8 mouse cellular contexts compared by ENCODE assay signal in the genomic region with DNA sequence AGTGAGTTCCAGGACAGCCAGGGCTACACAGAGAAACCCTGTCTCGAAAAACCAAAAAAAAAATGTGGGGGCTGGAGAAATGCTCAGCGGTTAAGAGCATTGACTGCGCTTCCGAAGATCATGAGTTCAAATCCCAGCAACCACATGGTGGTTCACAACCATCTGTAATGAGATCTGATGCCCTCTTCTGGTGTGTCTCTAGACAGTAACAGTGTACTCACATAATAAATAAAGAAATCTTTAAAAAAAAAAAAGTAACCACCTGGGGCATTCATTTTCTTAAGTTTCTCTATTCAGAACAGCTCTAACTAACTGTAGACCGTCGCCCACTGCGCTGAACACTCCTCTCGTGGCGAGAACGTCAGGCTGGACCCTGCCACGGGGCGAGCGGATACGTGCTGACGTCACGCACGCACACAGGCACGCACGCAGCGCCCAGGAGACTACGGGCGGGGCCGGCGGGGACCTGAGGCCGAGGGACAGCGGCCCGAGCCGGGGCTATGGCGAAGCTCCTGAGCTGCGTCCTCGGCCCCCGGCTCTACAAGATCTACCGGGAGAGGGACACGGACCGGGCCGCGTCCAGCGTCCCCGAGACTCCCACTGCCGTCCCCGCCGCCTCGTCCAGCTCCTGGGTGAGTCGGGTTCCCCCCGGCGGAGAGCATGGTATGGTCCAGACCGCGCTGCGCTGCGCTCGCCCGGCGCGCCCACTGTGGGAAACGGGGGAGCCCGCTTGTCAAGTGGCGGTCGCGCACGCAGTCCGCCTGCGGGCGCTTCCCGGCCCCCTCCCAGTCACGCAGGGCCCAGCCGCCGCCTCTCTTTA. TPM values are rescaled to one million over a fixed set of nuclear protein-coding genes. Genes with fewer than 3 reads are reported as not detected.
DNase-seq lines count a peak whose midpoint lies in the region; ATAC-seq and TF ChIP-seq lines count a peak whose summit lies in the region.

Gene Abhd16a (plus strand): TSS at position 439 of the 820 bp plus-strand sequence.

- peaks cover 13 to 34% of the 10 kb centered on the region in 2 experiments for H3K36me3 ChIP-seq in CH12.LX (replicated peaks in 1 of 2; ENCODE audit: control insufficient read depth in 1 of 2, insufficient read depth in 1 of 2, low read length in 1 of 2)
- H3K36me3 ChIP-seq in forebrain, embryonic 12.5 days (replicated peaks): peaks cover 22% of the 10 kb centered on the region
- peaks cover 17% of the 10 kb centered on the region for H3K36me3 ChIP-seq in heart, postnatal 0 days (replicated peaks; ENCODE audit: control insufficient read depth, insufficient read depth, low read length)
- peaks cover 14% of the 10 kb centered on the region for H3K36me3 ChIP-seq in liver, embryonic 16.5 days (ENCODE audit: control insufficient read depth, insufficient read depth)
- H3K36me3 ChIP-seq in neural tube, embryonic 13.5 days: peaks cover 26% of the 10 kb centered on the region
- H3K36me3 ChIP-seq in testis, adult 2 months (ENCODE audit: control insufficient read depth, insufficient read depth, low read length): no peaks in the 10 kb centered on the region; the same call in 1 of the 2 replicates

- in situ Hi-C loops in CH12.LX (cut with MboI; ENCODE audit: low pct_ligation_motif_present, low pct_unique_long_range_greater_than_20kb, low sequenced_read_pairs): no loop called here

- no peak for TF ChIP-seq RAD21 in CH12.LX (IDR thresholded peaks at IDR 0.05; ENCODE audit: low read depth, low read length)

- peak; percentile 91 for DNase-seq in CH12.LX (ENCODE audit: extremely low read depth)
- peak; percentile 84 for DNase-seq in c-Kit-positive CD71-positive TER-119-negative erythroid progenitor cells, embryonic 14.5 days (ENCODE audit: low read depth)
- peak; percentile 95 for DNase-seq in heart, postnatal 0 days (ENCODE audit: low spot score)
- DNase-seq in kidney, postnatal 4 days: peak; percentile 96 to 98

- H3K4me1 ChIP-seq in CH12.LX (ENCODE audit: control insufficient read depth in 1 of 2, insufficient read depth in 2 of 2): peaks cover 6 to 10% of the 10 kb centered on the region in 2 experiments
- H3K4me1 ChIP-seq in forebrain, embryonic 12.5 days: peaks cover 13% of the 10 kb centered on the region
- peaks cover 5% of the 10 kb centered on the region; the same call in 1 of the 2 replicates for H3K4me1 ChIP-seq in heart, postnatal 0 days (ENCODE audit: control insufficient read depth, insufficient read depth)
- peaks cover 14% of the 10 kb centered on the region for H3K4me1 ChIP-seq in liver, embryonic 16.5 days (ENCODE audit: control insufficient read depth, low read depth, low read length)
- peaks cover 18% of the 10 kb centered on the region for H3K4me1 ChIP-seq in neural tube, embryonic 13.5 days (replicated peaks)
- peaks cover 5% of the 10 kb centered on the region; the same call in 1 of the 2 replicates for H3K4me1 ChIP-seq in testis, adult 2 months (ENCODE audit: control insufficient read depth, insufficient read depth, low read length)

- WGBS in forebrain, embryonic 12.5 days: 3% methylated on average over 65 of the region's 67 CpGs
- WGBS in heart, postnatal 0 days: 3% methylated on average over 51 of the region's 67 CpGs
- 2% methylated on average over 65 of the region's 67 CpGs for WGBS in liver, embryonic 16.5 days (ENCODE audit: insufficient replicate concordance)
- WGBS in neural tube, embryonic 13.5 days: 3% methylated on average over 67 of the region's 67 CpGs

- dilution Hi-C loops in CH12.LX (cut with MboI; ENCODE audit: extremely low pct_ligation_motif_present, extremely low pct_unique_long_range_greater_than_20kb, low sequenced_read_pairs): no loop called here

- peaks cover 17% of the 10 kb centered on the region for H3K27me3 ChIP-seq in CH12.LX (replicated peaks)
- H3K27me3 ChIP-seq in forebrain, embryonic 12.5 days: peaks cover 3% of the 10 kb centered on the region; the same call in 1 of the 2 replicates
- H3K27me3 ChIP-seq in heart, postnatal 0 days (ENCODE audit: control insufficient read depth, insufficient read depth, low read length): no peaks in the 10 kb centered on the region
- H3K27me3 ChIP-seq in liver, embryonic 16.5 days (ENCODE audit: control insufficient read depth, insufficient read depth, low read depth, low read length): no peaks in the 10 kb centered on the region
- no peaks in the 10 kb centered on the region for H3K27me3 ChIP-seq in neural tube, embryonic 13.5 days
- no peaks in the 10 kb centered on the region for H3K27me3 ChIP-seq in testis, adult 2 months (ENCODE audit: control insufficient read depth, insufficient read depth, low read length)

- peak within 1 kb of the TSS; percentile 61 to 70 (median 66) for H3K4me3 ChIP-seq in CH12.LX (replicated peaks in 1 of 3; ENCODE audit: low read depth in 2 of 3, low read length in 2 of 3, poor library complexity in 1 of 3)
- peak within 1 kb of the TSS; percentile 55 for H3K4me3 ChIP-seq in forebrain, embryonic 12.5 days (replicated peaks)
- H3K4me3 ChIP-seq in heart, postnatal 0 days (ENCODE audit: low read depth, low read length): peak within 1 kb of the TSS; percentile 63
- H3K4me3 ChIP-seq in liver, embryonic 16.5 days (ENCODE audit: low read depth, low read length): peak within 1 kb of the TSS; percentile 78
- peak within 1 kb of the TSS; percentile 59 for H3K4me3 ChIP-seq in neural tube, embryonic 13.5 days
- peak within 1 kb of the TSS; percentile 90 for H3K4me3 ChIP-seq in testis, adult 2 months (ENCODE audit: control insufficient read depth, low read depth, low read length)

- peak within 1 kb of the TSS; percentile 87 for H3K9ac ChIP-seq in CH12.LX (ENCODE audit: insufficient read depth, low read depth)
- H3K9ac ChIP-seq in forebrain, embryonic 12.5 days: peak within 1 kb of the TSS; percentile 68
- H3K9ac ChIP-seq in heart, postnatal 0 days (replicated peaks; ENCODE audit: low read depth, low read length): peak within 1 kb of the TSS; percentile 86
- peak within 1 kb of the TSS; percentile 94 for H3K9ac ChIP-seq in liver, embryonic 16.5 days (ENCODE audit: low read depth, low read length)
- peak within 1 kb of the TSS; percentile 89 for H3K9ac ChIP-seq in neural tube, embryonic 13.5 days

- peak in 1 of 2 experiments; percentile 36; a peak in 2 of 4 replicates for TF ChIP-seq CTCF in CH12.LX (conservative IDR thresholded peaks at IDR 0.05 in 1 of 2, IDR thresholded peaks at IDR 0.05 in 1 of 2; ENCODE audit: low read depth in 2 of 2, low read length in 2 of 2)
- no peak for TF ChIP-seq CTCF in heart, postnatal 0 days (IDR thresholded peaks at IDR 0.05; ENCODE audit: low read depth)
- TF ChIP-seq CTCF in testis, adult 2 months (IDR thresholded peaks at IDR 0.05; ENCODE audit: control insufficient read depth, insufficient read depth, insufficient replicate concordance, low read depth, low read length): no peak

- peak within 1 kb of the TSS; percentile 87 for H3K4me2 ChIP-seq in CH12.LX (ENCODE audit: insufficient read depth, low read depth, poor library complexity, severe bottlenecking)
- peak within 1 kb of the TSS; percentile 62 for H3K4me2 ChIP-seq in forebrain, embryonic 12.5 days
- peak within 1 kb of the TSS; percentile 72 for H3K4me2 ChIP-seq in heart, postnatal 0 days (ENCODE audit: low read depth, low read length)
- peak within 1 kb of the TSS; percentile 66 for H3K4me2 ChIP-seq in liver, embryonic 16.5 days (ENCODE audit: low read depth, low read length)
- H3K4me2 ChIP-seq in neural tube, embryonic 13.5 days: peak within 1 kb of the TSS; percentile 72

- peak; percentile 85 for TF ChIP-seq POLR2A in CH12.LX (IDR thresholded peaks at IDR 0.05; ENCODE audit: low read depth, low read length)
- peak; percentile 90 for TF ChIP-seq POLR2A in testis, adult 2 months (IDR thresholded peaks at IDR 0.05; ENCODE audit: control insufficient read depth, low read depth, low read length)

- H3K27ac ChIP-seq in CH12.LX (ENCODE audit: insufficient read depth, low read depth): peak within 1 kb of the TSS; percentile 33; the same call in 1 of the 2 replicates
- H3K27ac ChIP-seq in forebrain, embryonic 12.5 days: peak within 1 kb of the TSS; percentile 91
- H3K27ac ChIP-seq in heart, postnatal 0 days (ENCODE audit: low read depth): peak within 1 kb of the TSS; percentile 96
- H3K27ac ChIP-seq in liver, embryonic 16.5 days (ENCODE audit: low read length): peak within 1 kb of the TSS; percentile 95
- H3K27ac ChIP-seq in neural tube, embryonic 13.5 days (replicated peaks): peak within 1 kb of the TSS; percentile 98
- H3K27ac ChIP-seq in testis, adult 2 months (ENCODE audit: control insufficient read depth, insufficient read depth, low read depth, low read length): peak within 1 kb of the TSS; percentile 92

- TF ChIP-seq EP300 in CH12.LX (IDR thresholded peaks at IDR 0.05; ENCODE audit: low read length): no peak
- peak; percentile 80; the same call in 1 of the 2 replicates for TF ChIP-seq EP300 in heart, postnatal 0 days (IDR thresholded peaks at IDR 0.05; ENCODE audit: low read depth)

- peak; percentile 99 for ATAC-seq in forebrain, embryonic 12.5 days (ENCODE audit: low FRiP score)
- ATAC-seq in heart, postnatal 0 days (ENCODE audit: insufficient read depth, low read depth): peak; percentile 99
- peak; percentile 97 for ATAC-seq in liver, embryonic 16.5 days (ENCODE audit: low read depth)
- ATAC-seq in neural tube, embryonic 13.5 days (ENCODE audit: low read depth): peak; percentile 98

- no peaks in the 10 kb centered on the region for H3K9me3 ChIP-seq in CH12.LX (replicated peaks; ENCODE audit: low read length)
- no peaks in the 10 kb centered on the region for H3K9me3 ChIP-seq in forebrain, embryonic 12.5 days
- no peaks in the 10 kb centered on the region for H3K9me3 ChIP-seq in heart, postnatal 0 days (replicated peaks; ENCODE audit: control insufficient read depth, low read length)
- no peaks in the 10 kb centered on the region for H3K9me3 ChIP-seq in liver, embryonic 16.5 days (replicated peaks; ENCODE audit: control insufficient read depth, low read length)
- H3K9me3 ChIP-seq in neural tube, embryonic 13.5 days: no peaks in the 10 kb centered on the region

- H3K79me2 ChIP-seq in CH12.LX (replicated peaks; ENCODE audit: control insufficient read depth, extremely low read depth, insufficient read depth, poor library complexity, severe bottlenecking): no peaks in the 10 kb centered on the region; the same call in 1 of the 2 replicates

TF ChIP-seq in CH12.LX, 34 proteins besides CTCF, POLR2A, EP300 and RAD21 (continues in another document):
- TF ChIP-seq ZC3H11A (IDR thresholded peaks at IDR 0.05; ENCODE audit: low read depth, low read length) (no peak), ZMIZ1 (IDR thresholded peaks at IDR 0.05; ENCODE audit: low read depth, low read length) (peak; percentile 59)

RNA-seq across cellular contexts. Expression of gene Abhd16a, which starts in this region (rescaled TPM):
- total RNA-seq in CH12.LX (2012; rRNA removed) (15.3 and 16.2 TPM in 2 replicates), CH12.LX (2014; rRNA removed) (11.7 and 16.6 TPM in 2 replicates)
- polyA plus RNA-seq in CH12.LX (2012; ENCODE audit: insufficient read length, low read depth): 10.7 and 11.6 TPM in 2 replicates
- 59.2 and 70.7 TPM in 2 replicates for polyA plus RNA-seq in forebrain, embryonic 12.5 days (2016; fragmentation: Nextera tagmentation; extraction: Ambion mirVana)
- total RNA-seq in heart, postnatal 0 days (2014; rRNA removed; ENCODE audit: low replicate concordance): 74.3 and 131 TPM in 2 replicates
- polyA plus RNA-seq in heart, postnatal 0 days (2015; fragmentation: Nextera tagmentation; extraction: Ambion mirVana): 73.2 and 74.1 TPM in 2 replicates
- polyA plus RNA-seq in liver, embryonic 16.5 days (2015; fragmentation: Nextera tagmentation; extraction: Ambion mirVana): 47.4 and 52.1 TPM in 2 replicates
- polyA plus RNA-seq in neural tube, embryonic 13.5 days (2015; fragmentation: Nextera tagmentation; extraction: Ambion mirVana): 98.2 and 104 TPM in 2 replicates
- polyA plus RNA-seq in testis, adult 2 months (2012; rRNA removed): 121 and 141 TPM in 2 replicates

Comparison
In these comparisons a context has a peak if more than half of its experiments do, and no peak if none do; other contexts are left out.
1. Peak in every context shown above with its lines: DNase-seq, ATAC-seq, H3K4me3 ChIP-seq and H3K27ac ChIP-seq.
2. H3K27ac ChIP-seq: peak in every context shown above with its lines; median percentile 98 in neural tube, embryonic 13.5 days; 96 in heart, postnatal 0 days; 95 in liver, embryonic 16.5 days; 92 in testis, adult 2 months; 91 in forebrain, embryonic 12.5 days; 33 in CH12.LX.